Mouse (Mus musculus): ENCODE results near the gene Enpp4.

Enpp4 gene

GRCm38 (mm10) chr17:44090916-44091315 lies 14.7 kb downstream of the Enpp4 start:
- no peak for DNase-seq

GRCm38 (mm10) chr17:44088226-44088625 lies 17.4 kb downstream of the Enpp4 start:
- no peak for DNase-seq

GRCm38 (mm10) chr17:44083156-44083555 lies 22.5 kb downstream of the Enpp4 start:
- no peak for DNase-seq

GRCm38 (mm10) chr17:44078631-44079350 lies 26.8 kb downstream of the Enpp4 start, which contains the start of gene Enpp5:
Gene Enpp5, plus strand, starts transcription at chr17:44078813.
- peak; percentile 90 to 93 for DNase-seq

- DNase-seq = no peak
These were observed 27.8 kb downstream of the Enpp4 start for GRCm38 (mm10) chr17:44077843-44078160.

GRCm38 (mm10) chr17:44077146-44077842 lies 28.3 kb downstream of the Enpp4 start:
- DNase-seq = no peak

GRCm38 (mm10) chr17:44076051-44076680 lies 29.4 kb downstream of the Enpp4 start:
- DNase-seq = peak; percentile 19 to 58

- DNase-seq = peak in 1 of 2 experiments; percentile 12
These were observed 30.0 kb downstream of the Enpp4 start for GRCm38 (mm10) chr17:44075601-44076000.

GRCm38 (mm10) chr17:44071680-44072079 lies 33.9 kb downstream of the Enpp4 start:
- DNase-seq = no peak

GRCm38 (mm10) chr17:44068876-44069275 lies 36.7 kb downstream of the Enpp4 start:
- no peak for DNase-seq

- DNase-seq = no peak
These were observed 44.2 kb downstream of the Enpp4 start for GRCm38 (mm10) chr17:44061289-44061890.

- no peak for DNase-seq
These were observed 44.8 kb downstream of the Enpp4 start for GRCm38 (mm10) chr17:44060781-44061180.

- no peak for DNase-seq
These were observed 47.5 kb downstream of the Enpp4 start for GRCm38 (mm10) chr17:44058145-44058544.

GRCm38 (mm10) chr17:44057123-44057522 lies 48.5 kb downstream of the Enpp4 start:
- no peak for DNase-seq

GRCm38 (mm10) chr17:44053427-44053826 lies 52.2 kb downstream of the Enpp4 start:
- peak; percentile 28 to 33 for DNase-seq
